Mouse (Mus musculus) retina, embryonic 14.5 days (tissue): ENCODE measurements around the gene Golga2.
A peak's percentile ranks its signal among the peaks of the same experiment; 100 is the strongest.

Source experiments
- DNase-seq: peaks from one replicate; pipeline ENCODE4 v3.0.0-alpha.2; 2015; ENCODE audit warnings: low spot score

Gene Golga2

DNA sequence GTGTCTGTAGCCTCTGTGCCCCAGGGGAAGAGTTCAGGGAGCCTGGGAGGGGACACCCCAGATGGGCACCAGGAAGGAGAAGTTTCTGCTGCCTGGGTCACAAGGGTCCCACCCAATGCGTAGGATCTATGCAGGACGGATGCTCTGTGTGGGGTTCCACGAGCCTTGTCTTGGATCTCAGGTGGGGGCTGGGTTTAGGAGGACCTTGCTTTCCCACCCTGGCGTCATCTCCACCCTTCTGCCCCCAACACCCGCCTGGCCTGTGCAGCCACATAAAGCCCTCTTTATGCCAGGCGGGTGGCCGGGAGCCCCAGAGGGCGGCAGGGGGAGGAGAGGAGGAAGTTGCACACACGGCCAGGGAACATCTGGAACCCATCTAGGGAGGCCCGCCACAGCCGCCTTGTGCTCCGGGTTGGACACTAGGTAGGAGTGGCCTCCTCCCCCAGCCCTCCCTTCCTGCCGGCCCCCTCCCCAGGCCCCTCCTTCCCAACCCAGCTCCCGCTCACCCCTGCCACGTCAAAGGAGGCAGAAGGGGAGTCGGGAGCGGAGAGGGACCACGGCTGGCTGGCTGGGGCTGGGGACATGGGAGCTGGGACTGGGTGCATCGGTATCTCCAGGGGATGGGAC lies 30.7 kb downstream of the Golga2 start:
- DNase-seq, result peak; percentile 51

DNA sequence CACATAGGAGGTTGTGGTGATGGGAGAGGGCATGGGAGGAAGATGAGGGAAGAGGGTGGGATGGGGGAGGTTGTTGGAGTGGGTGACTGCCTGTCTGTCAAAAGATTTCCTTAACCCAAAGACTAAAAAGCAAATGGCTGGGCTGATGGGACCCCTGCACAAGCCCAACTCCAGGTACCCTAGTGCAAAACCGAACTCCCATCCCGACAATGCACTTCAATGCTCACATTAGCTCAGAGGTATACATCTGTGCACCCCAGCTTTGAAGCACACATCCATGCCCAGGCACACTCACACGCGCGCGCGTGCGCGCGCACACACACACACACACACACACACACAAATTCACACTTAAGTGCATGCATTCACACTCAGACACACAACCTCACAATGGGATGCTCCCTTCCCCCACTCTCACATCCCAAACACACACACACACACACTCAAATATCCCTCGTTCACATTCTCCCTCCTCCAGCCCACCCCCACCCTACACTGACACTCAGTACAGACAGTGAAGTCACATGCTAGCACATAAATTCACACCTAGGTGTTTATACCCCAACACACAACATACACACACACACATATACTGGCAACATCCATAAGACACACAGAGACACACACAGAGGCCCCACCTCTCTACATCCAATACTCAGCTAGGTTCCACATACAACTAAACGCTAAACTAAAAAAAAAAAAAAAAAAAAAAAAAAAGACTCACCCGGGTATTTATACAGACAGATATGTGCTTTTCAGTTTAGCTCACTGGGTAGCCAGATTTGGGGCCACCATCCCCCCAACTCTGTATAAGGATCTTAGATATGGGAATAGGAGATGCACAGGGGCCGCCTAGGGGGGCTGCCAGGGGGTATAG lies 31.8 kb downstream of the Golga2 start:
- no peak for DNase-seq

GRCm38 (mm10) chr2:32319586-32320580 lies 32.7 kb downstream of the Golga2 start:
- no peak for DNase-seq

- no peak for DNase-seq
These were observed 33.5 kb downstream of the Golga2 start for GRCm38 (mm10) chr2:32320721-32321120.

DNA sequence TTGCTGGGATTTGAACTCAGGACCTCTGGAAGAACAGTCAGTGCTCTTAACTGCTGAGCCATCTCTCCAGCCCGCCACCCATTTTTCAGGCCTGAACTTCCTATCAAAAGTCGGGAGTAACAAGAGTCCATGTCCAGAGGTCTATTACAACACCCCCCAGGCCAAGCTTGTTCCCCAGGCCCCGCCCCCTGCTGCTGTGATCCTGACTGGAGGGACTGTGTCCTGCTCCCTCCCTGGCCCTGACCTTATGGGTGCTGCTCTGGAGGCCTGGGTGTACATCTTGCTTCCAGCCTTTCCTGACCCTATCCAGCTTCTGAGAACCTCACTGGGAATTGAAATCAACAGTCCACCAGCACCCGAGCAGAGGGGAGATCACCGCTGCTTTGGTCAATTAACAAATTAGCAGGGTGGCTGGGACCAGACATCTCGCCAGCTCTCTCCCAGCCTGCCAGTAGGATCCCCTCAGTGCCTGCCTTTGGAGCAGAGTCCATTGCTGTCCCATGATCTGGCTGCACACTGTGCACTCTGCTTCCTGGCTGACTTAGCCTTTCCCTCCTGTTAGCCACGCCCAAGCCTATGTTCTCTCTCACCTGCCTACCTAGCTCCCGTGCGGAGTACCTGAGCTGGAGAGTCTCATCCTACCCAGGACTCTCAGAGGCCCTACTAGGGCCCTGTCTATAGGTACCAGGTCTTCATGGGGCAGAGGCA lies 34.6 kb downstream of the Golga2 start:
- no peak for DNase-seq

DNA sequence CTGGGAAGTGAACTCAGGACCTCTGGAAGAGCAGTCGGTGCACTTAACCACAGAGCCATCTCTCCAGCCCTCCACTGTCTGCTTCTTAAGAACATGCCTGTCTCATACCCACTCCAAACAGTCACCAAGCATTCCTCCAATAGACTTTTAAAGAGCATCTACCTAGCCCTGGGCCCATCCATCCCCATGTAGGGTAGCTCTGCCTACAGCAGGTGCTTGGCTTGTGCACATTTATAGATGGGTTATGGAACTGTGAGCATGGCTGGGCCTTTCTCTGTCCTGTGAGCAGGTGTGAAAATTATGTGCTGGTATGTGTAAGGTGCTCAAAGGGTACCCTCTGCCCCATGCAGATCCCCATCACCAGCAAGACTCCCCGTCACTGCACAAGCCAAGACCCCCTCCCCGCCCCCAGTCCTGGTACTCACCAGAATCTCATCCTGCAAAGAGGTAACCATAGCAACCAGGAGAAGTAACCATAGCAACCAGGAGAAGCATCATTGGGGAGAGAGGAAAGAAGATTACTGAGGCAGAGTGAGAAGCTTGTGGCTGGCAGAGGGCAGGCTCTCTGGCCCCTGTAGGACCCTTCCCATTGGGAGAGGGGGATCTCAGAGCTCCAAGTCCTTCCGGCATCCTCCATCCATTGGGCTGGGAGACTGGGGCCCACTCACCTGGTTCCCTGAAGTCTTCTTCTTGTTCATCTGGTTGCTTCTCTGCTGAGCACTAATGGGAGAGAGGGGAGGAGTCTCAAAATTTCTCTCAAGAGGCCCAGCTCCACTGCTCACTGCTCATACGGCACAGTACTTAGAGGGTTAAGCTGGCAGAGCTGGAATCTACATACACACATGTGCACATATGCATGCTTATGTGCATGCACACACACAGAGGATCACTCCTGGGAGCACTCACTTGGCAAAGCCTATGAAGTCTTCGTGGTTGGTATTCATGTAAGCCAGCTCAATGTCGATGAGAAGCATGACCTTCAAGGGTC lies 35.9 kb downstream of the Golga2 start:
- DNase-seq, result no peak

DNA sequence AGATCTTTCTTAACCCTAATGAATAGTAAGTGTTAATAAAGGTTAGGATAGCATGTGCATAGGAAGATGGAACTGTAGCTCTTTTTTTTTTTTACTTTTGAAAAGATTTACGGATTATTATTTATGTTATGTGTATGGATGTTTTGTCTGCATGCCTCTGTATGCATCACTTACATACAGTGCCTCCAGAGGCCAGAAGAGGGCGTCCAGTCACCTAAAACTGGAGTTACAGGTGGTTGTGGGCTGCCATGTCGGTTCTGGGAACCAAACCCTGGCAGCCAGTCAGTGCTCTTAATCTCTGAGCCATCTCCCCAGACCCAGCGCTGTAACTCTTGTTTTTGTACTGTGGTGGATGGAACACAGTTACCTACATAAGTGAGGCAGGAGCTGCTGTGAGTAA lies 37.1 kb downstream of the Golga2 start:
- no peak for DNase-seq

DNA sequence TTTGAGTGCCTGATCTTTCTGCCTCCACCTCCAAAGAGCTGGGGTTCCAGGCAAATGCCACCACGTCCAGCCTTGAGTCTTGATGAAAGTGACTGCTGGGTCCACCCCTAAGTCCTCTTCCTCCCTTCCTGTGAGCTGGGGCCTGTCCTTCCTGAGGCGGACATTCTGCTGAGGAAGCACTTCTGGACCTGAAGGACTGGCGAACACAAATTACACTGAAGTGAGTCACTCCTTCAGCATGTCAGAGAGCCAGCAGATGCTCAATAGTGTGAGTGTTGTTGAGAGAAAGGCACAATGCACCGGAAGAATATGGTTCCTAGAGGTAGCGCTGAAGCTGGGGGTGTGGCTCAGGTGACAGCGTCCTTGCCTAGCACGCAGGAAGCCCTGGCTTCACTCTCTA lies 38.2 kb downstream of the Golga2 start:
- DNase-seq, result no peak

GRCm38 (mm10) chr2:32327200-32327599 lies 40.0 kb downstream of the Golga2 start:
- DNase-seq, result no peak

DNA sequence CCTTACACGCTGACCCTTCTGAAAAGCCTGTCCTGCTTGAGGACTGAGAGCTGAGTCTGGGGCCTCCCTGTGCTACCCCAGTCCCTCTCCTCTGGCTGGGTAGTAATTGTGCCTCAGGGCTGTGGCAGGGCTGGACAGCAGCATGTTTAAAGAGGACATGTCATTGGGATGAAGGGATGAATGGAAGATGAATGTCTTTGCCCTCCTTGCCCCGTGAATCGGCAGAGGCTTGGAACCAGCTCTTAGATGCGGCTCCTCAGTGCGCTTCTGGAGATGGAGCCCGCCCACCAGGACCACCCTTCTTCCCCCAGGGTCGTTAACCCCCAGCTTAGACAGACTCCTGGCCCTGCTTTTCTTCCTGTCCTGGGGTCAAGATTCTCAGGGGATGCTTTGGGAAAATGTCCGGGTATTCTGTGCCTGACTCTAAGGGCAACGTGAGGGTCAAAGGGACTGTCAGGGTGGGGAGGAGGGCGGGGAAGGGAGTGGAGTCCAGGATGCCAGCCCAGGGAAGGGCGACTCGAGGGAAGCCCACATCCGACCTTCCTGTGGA lies 41.8 kb downstream of the Golga2 start:
- DNase-seq, result no peak

- DNase-seq, result no peak
These were observed 42.3 kb downstream of the Golga2 start for GRCm38 (mm10) chr2:32329531-32329930.

GRCm38 (mm10) chr2:32332159-32332558 lies 45.0 kb downstream of the Golga2 start:
- no peak for DNase-seq

DNA sequence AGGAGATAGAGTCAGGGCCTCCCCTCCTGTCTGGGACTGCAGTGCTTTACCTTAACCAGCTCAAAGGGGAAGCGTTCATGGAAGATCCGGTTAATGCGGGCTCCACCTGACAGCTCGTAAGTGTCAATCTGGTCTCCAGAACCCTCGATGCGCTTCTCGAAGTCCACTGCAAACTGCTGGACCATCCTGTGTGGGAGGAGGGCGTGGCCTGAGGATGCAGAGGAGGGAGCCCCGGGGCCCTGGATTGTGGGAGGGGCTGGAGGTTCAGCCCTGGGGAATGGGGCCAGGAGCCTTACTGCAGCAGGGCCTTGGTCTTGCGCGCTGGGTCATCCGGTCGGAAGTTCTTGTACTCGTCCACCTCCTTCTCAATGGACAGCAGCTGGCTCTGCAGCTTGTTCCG lies 48.7 kb downstream of the Golga2 start:
- no peak for DNase-seq

GRCm38 (mm10) chr2:32339912-32340642 lies 52.9 kb downstream of the Golga2 start:
- no peak for DNase-seq

DNA sequence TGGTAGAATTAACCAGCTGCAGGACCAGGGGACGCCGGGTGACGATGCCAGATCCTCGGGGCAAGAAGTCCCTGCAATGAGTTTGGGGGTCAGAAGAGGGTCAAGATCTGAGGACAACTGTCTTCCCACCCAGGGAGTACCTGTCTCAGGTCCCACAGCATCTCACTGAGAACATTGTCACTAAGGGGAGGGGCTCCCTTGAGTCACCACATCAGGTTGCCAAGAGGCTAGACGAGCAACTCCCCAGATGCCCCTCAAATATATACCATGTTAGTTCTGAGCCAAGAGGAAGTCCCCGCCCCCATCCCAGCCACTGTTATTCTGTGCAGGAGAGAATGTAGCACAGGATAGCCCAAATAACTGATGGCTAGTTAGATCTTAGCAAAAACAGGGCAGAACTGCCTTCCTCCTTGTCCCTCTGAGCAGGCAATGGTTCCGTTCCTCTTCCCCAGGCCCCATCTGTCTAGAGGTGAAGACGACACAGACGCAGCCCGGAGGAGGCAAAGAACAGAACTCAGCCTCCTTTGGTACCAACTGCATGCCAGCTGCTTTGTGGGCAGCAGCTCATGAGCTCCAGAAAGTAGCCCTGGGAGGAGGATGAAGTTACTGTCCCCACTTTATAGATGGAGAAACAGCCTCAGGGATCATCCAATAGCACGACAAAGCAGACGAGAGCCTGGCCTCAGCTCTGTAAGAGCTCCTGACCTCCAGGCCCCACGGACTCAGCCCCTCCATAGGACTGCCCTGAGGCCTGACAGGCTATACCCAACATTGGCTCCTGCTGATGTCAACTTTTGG lies 53.9 kb downstream of the Golga2 start:
- no peak for DNase-seq

DNA sequence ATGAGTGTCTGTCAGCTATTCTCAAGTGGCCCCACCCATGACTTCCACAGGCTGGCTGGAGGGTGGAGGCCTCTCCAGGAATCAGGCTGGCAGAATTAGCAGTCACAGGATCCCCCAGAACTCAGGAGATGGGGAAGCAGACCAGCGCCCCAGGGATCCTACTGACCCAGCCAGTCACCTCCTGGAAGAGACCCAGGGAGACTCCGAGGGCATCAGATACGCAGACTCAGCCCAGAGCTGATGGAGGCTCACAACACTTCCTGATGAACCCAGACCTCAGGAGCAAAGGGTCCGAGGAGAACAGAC lies 54.4 kb downstream of the Golga2 start:
- DNase-seq, result no peak

- no peak for DNase-seq
These were observed 54.9 kb downstream of the Golga2 start for GRCm38 (mm10) chr2:32342039-32342438.

GRCm38 (mm10) chr2:32342539-32343350 lies 55.6 kb downstream of the Golga2 start:
- DNase-seq, result no peak
